ENCODE assay signal across 13 mouse cellular contexts in genomic region chr15:96729785-96730184, GRCm38 (mm10). TPM values are rescaled to one million over a fixed set of nuclear protein-coding genes. Genes with fewer than 3 reads are reported as not detected.
DNase-seq lines count a peak whose midpoint lies in the region; ATAC-seq and TF ChIP-seq lines count a peak whose summit lies in the region.
"Had no signal": no experiment of that assay in that cellular context is flagged by ENCODE, and none has a peak within 500 bp of the region (broad histone marks: within the 10 kb centered on the region; RNA-seq: fewer than 3 reads in every experiment).

No protein-coding gene starts in this region.

- no peaks in the 10 kb centered on the region for H3K9me3 ChIP-seq in heart, embryonic 12.5 days (replicated peaks)
- no peaks in the 10 kb centered on the region for H3K9me3 ChIP-seq in heart, postnatal 0 days (replicated peaks; ENCODE audit: control insufficient read depth, low read length)
- no peaks in the 10 kb centered on the region for H3K9me3 ChIP-seq in hindbrain, embryonic 11.5 days (ENCODE audit: control insufficient read depth, low read length)
- H3K9me3 ChIP-seq: intestine, embryonic 15.5 days; neural tube, embryonic 12.5 days had no signal

- TF ChIP-seq EP300 in heart, postnatal 0 days (IDR thresholded peaks at IDR 0.05; ENCODE audit: low read depth): no peak

- WGBS in heart, embryonic 12.5 days: 61% methylated on average over 9 of the region's 9 CpGs
- 37% methylated on average over 9 of the region's 9 CpGs for WGBS in heart, postnatal 0 days
- WGBS in hindbrain, embryonic 11.5 days: 90% methylated on average over 9 of the region's 9 CpGs

- ATAC-seq in heart, embryonic 12.5 days (ENCODE audit: insufficient number of reproducible peaks, low FRiP score): no peak
- ATAC-seq in heart, postnatal 0 days (ENCODE audit: insufficient read depth, low read depth): peak; percentile 28; the same call in 1 of the 2 replicates
- no peak for ATAC-seq in hindbrain, embryonic 11.5 days (ENCODE audit: low FRiP score)
- ATAC-seq: intestine, embryonic 15.5 days had no signal

- no peaks in the 10 kb centered on the region for H3K27me3 ChIP-seq in heart, embryonic 12.5 days (replicated peaks)
- no peaks in the 10 kb centered on the region for H3K27me3 ChIP-seq in heart, postnatal 0 days (ENCODE audit: control insufficient read depth, insufficient read depth, low read length)
- H3K27me3 ChIP-seq in hindbrain, embryonic 11.5 days (ENCODE audit: control insufficient read depth, insufficient read depth, low read length): no peaks in the 10 kb centered on the region
- H3K27me3 ChIP-seq: intestine, embryonic 15.5 days; neural tube, embryonic 12.5 days had no signal

- DNase-seq in heart, adult 8-10 months (ENCODE audit: low spot score): peak; percentile 41
- DNase-seq in Muller cell, postnatal 12 days (ENCODE audit: inconsistent ontology term): peak; percentile 63
- no peak for DNase-seq in heart, postnatal 0 days (ENCODE audit: low spot score)
- DNase-seq in urinary bladder, postnatal 14 days (ENCODE audit: low spot score): no peak
- no peak for DNase-seq in right cerebral cortex, postnatal 25 days
- DNase-seq in hindbrain, embryonic 11.5 days (ENCODE audit: low spot score): no peak
- DNase-seq: midbrain, embryonic 14.5 days had no signal

- no peak overlapping the region; the same call in 1 of the 2 replicates for H3K27ac ChIP-seq in heart, embryonic 12.5 days (ENCODE audit: poor library complexity, severe bottlenecking)
- peak overlapping the region; percentile 91 for H3K27ac ChIP-seq in embryonic fibroblast, embryonic 13.5 days (ENCODE audit: insufficient read depth, low read length)
- peak overlapping the region; percentile 8; the same call in 1 of the 2 replicates for H3K27ac ChIP-seq in heart, postnatal 0 days (ENCODE audit: low read depth)
- H3K27ac ChIP-seq in hindbrain, embryonic 11.5 days (ENCODE audit: low read depth, low read length): no peak overlapping the region
- H3K27ac ChIP-seq: intestine, embryonic 15.5 days; neural tube, embryonic 12.5 days had no signal

- H3K4me1 ChIP-seq in heart, embryonic 12.5 days (replicated peaks): peaks cover 20% of the 10 kb centered on the region
- H3K4me1 ChIP-seq in embryonic fibroblast, embryonic 13.5 days (ENCODE audit: control insufficient read depth, insufficient read depth, low read length): peaks cover 9% of the 10 kb centered on the region
- peaks cover 13% of the 10 kb centered on the region; the same call in 1 of the 2 replicates for H3K4me1 ChIP-seq in heart, postnatal 0 days (ENCODE audit: control insufficient read depth, insufficient read depth)
- no peaks in the 10 kb centered on the region for H3K4me1 ChIP-seq in hindbrain, embryonic 11.5 days (replicated peaks; ENCODE audit: control insufficient read depth, insufficient read depth, low read length)
- H3K4me1 ChIP-seq: neural tube, embryonic 12.5 days had no signal

- no peak overlapping the region for H3K4me3 ChIP-seq in heart, embryonic 12.5 days
- H3K4me3 ChIP-seq in embryonic fibroblast, embryonic 13.5 days (ENCODE audit: insufficient read depth, low read length): no peak overlapping the region
- H3K4me3 ChIP-seq in heart, postnatal 0 days (ENCODE audit: low read depth, low read length): no peak overlapping the region
- no peak overlapping the region for H3K4me3 ChIP-seq in hindbrain, embryonic 11.5 days (ENCODE audit: low read depth, low read length)
- H3K4me3 ChIP-seq: erythroblast, embryonic 14.5 days; intestine, embryonic 15.5 days; neural tube, embryonic 12.5 days had no signal

- TF ChIP-seq CTCF in embryonic fibroblast, embryonic 13.5 days (IDR thresholded peaks at IDR 0.05; ENCODE audit: borderline replicate concordance, insufficient read depth, low read length): no peak
- no peak for TF ChIP-seq CTCF in heart, postnatal 0 days (IDR thresholded peaks at IDR 0.05; ENCODE audit: low read depth)

- TF ChIP-seq POLR2A in embryonic fibroblast, embryonic 13.5 days (IDR thresholded peaks at IDR 0.05; ENCODE audit: low read depth, low read length): no peak

- no peak overlapping the region for H3K9ac ChIP-seq in heart, embryonic 12.5 days
- no peak overlapping the region for H3K9ac ChIP-seq in heart, postnatal 0 days (replicated peaks; ENCODE audit: low read depth, low read length)
- H3K9ac ChIP-seq in hindbrain, embryonic 11.5 days (ENCODE audit: low read depth, low read length): no peak overlapping the region
- H3K9ac ChIP-seq: intestine, embryonic 15.5 days; neural tube, embryonic 12.5 days had no signal

- no peaks in the 10 kb centered on the region for H3K36me3 ChIP-seq in heart, embryonic 12.5 days
- H3K36me3 ChIP-seq in heart, postnatal 0 days (replicated peaks; ENCODE audit: control insufficient read depth, insufficient read depth, low read length): no peaks in the 10 kb centered on the region
- no peaks in the 10 kb centered on the region for H3K36me3 ChIP-seq in hindbrain, embryonic 11.5 days (ENCODE audit: control insufficient read depth, insufficient read depth, low read length)
- H3K36me3 ChIP-seq: intestine, embryonic 15.5 days; neural tube, embryonic 12.5 days had no signal

- H3K4me2 ChIP-seq in heart, embryonic 12.5 days: no peak overlapping the region
- no peak overlapping the region for H3K4me2 ChIP-seq in heart, postnatal 0 days (ENCODE audit: low read depth, low read length)
- no peak overlapping the region for H3K4me2 ChIP-seq in hindbrain, embryonic 11.5 days (replicated peaks; ENCODE audit: low read depth, low read length)
- H3K4me2 ChIP-seq: intestine, embryonic 15.5 days; liver, embryonic 11.5 days; neural tube, embryonic 12.5 days had no signal

RNA-seq across cellular contexts. Expression of gene Slc38a2, which starts 30.3 kb away (rescaled TPM):
- total RNA-seq in heart, adult 8-10 months (2022): 100 to 1,000 TPM in 2 of 4 experiments, 10 to 100 TPM in 2; 90.5 to 215 (median 150) TPM
- 154 and 161 TPM in 2 replicates for polyA plus RNA-seq in heart, embryonic 12.5 days (2016; fragmentation: Nextera tagmentation; extraction: Ambion mirVana)
- polyA plus RNA-seq in embryonic fibroblast, embryonic 13.5 days (2011; ENCODE audit: insufficient read length, low read depth, missing spikeins): 176 and 197 TPM in 2 replicates
- 225 and 263 TPM in 2 replicates for total RNA-seq in heart, postnatal 0 days (2014; rRNA removed; ENCODE audit: low replicate concordance)
- 130 and 144 TPM in 2 replicates for polyA plus RNA-seq in heart, postnatal 0 days (2015; fragmentation: Nextera tagmentation; extraction: Ambion mirVana)
- polyA plus RNA-seq in hindbrain, embryonic 11.5 days (2014; fragmentation: Nextera tagmentation; extraction: Ambion mirVana): 209 and 224 TPM in 2 replicates

Comparison
In these comparisons a context has a peak if more than half of its experiments do, and no peak if none do; other contexts are left out.
1. DNase-seq: peak in heart, adult 8-10 months (single experiment) and Muller cell, postnatal 12 days (single experiment); none in heart, postnatal 0 days (single experiment), urinary bladder, postnatal 14 days (single experiment), right cerebral cortex, postnatal 25 days (single experiment) and hindbrain, embryonic 11.5 days (single experiment).
2. H3K27ac ChIP-seq: peak in embryonic fibroblast, embryonic 13.5 days (single experiment) and heart, postnatal 0 days (single experiment); none in heart, embryonic 12.5 days (single experiment) and hindbrain, embryonic 11.5 days (single experiment).